Mouse (Mus musculus): Measurements from ENCODE around the gene Scfd2.

Scfd2 gene

GRCm38 (mm10) chr5:74310101-74310500, 221.5 kb downstream of the Scfd2 start:
- DNase-seq: no peak

GRCm38 (mm10) chr5:74307242-74307641, 224.3 kb downstream of the Scfd2 start:
- peak in 1 of 2 experiments; percentile 13 for DNase-seq

GRCm38 (mm10) chr5:74305533-74306189, 225.9 kb downstream of the Scfd2 start:
- DNase-seq: no peak

- peak; percentile 23 to 38 for DNase-seq
These were observed 226.8 kb downstream of the Scfd2 start for GRCm38 (mm10) chr5:74304767-74305166.

- no peak for DNase-seq
These were observed 229.2 kb downstream of the Scfd2 start for GRCm38 (mm10) chr5:74302331-74302730.

- DNase-seq: no peak
These were observed 230.1 kb downstream of the Scfd2 start for GRCm38 (mm10) chr5:74301443-74301842.

GRCm38 (mm10) chr5:74300931-74301330, 230.6 kb downstream of the Scfd2 start:
- DNase-seq: no peak

- DNase-seq: no peak
These were observed 231.4 kb downstream of the Scfd2 start for GRCm38 (mm10) chr5:74300140-74300539.

GRCm38 (mm10) chr5:74297113-74297512, 234.4 kb downstream of the Scfd2 start:
- DNase-seq: no peak

- no peak for DNase-seq
These were observed 235.5 kb downstream of the Scfd2 start for GRCm38 (mm10) chr5:74296096-74296495.

GRCm38 (mm10) chr5:74293513-74293912, 238.0 kb downstream of the Scfd2 start:
- no peak for DNase-seq

- no peak for DNase-seq
These were observed 239.5 kb downstream of the Scfd2 start for GRCm38 (mm10) chr5:74292050-74292449.

- DNase-seq: no peak
These were observed 240.0 kb downstream of the Scfd2 start for GRCm38 (mm10) chr5:74291575-74291974.

- no peak for DNase-seq
These were observed 241.6 kb downstream of the Scfd2 start for GRCm38 (mm10) chr5:74289957-74290356.

- DNase-seq: no peak
These were observed 243.4 kb downstream of the Scfd2 start for GRCm38 (mm10) chr5:74288206-74288605.

- no peak for DNase-seq
These were observed 245.3 kb downstream of the Scfd2 start for GRCm38 (mm10) chr5:74286301-74286700.

- DNase-seq: no peak
These were observed 245.8 kb downstream of the Scfd2 start for GRCm38 (mm10) chr5:74285764-74286163.

- no peak for DNase-seq
These were observed 246.3 kb downstream of the Scfd2 start for GRCm38 (mm10) chr5:74285289-74285688.

GRCm38 (mm10) chr5:74283545-74283944, 248.0 kb downstream of the Scfd2 start:
- DNase-seq: peak; percentile 59 to 64

- peak; percentile 86 to 87 for DNase-seq
These were observed 250.1 kb downstream of the Scfd2 start for GRCm38 (mm10) chr5:74281480-74281879.

GRCm38 (mm10) chr5:74279673-74280072, 251.9 kb downstream of the Scfd2 start:
- peak in 1 of 2 experiments; percentile 58 for DNase-seq

GRCm38 (mm10) chr5:74278428-74278827, 253.1 kb downstream of the Scfd2 start:
- DNase-seq: no peak

- DNase-seq: peak; percentile 91 to 94
These were observed 253.8 kb downstream of the Scfd2 start for GRCm38 (mm10) chr5:74277712-74278111.

GRCm38 (mm10) chr5:74277216-74277615, 254.3 kb downstream of the Scfd2 start:
- no peak for DNase-seq

GRCm38 (mm10) chr5:74273313-74273712, 258.2 kb downstream of the Scfd2 start:
- no peak for DNase-seq

Data from kidney, postnatal 36 days (tissue).